Mouse (Mus musculus) limb, embryonic 11.5 days (tissue): ENCODE data around the gene Gadd45g. TPM values are rescaled to one million over a fixed set of nuclear protein-coding genes. Genes with fewer than 3 reads are reported as not detected.

ENCODE experiments used
- ATAC-seq: fragments of 200-750 bp; cut with Nextera tagmentation; 2 replicates; pipeline ENCODE4 v1.8.0; 2017; ENCODE audit warnings: low read depth; ENCODE audit not compliant: insufficient number of reproducible peaks, low FRiP score, low TSS enrichment
- DNase-seq: peaks from one replicate; pipeline ENCODE4 v3.0.0-alpha.2; 2015; ENCODE audit warnings: low spot score
- H3K27ac ChIP-seq: fragments of 300-500 bp; sonication (generic); replicated peaks from 2 replicates; pipeline ENCODE4 v1.5.1; 2014; ENCODE audit warnings: low read depth, mild to moderate bottlenecking, low read length
- H3K27me3 ChIP-seq: fragments of 300-500 bp; sonication (generic); 2 replicates; pipeline ENCODE4 v1.6.1; 2014; ENCODE audit warnings: mild to moderate bottlenecking, low read length, mixed read lengths; ENCODE audit not compliant: control insufficient read depth, insufficient read depth
- H3K36me3 ChIP-seq: fragments of 300-500 bp; sonication (generic); 2 replicates; pipeline ENCODE4 v1.6.1; 2014; ENCODE audit warnings: mild to moderate bottlenecking, low read length, moderate library complexity, mixed read lengths; ENCODE audit not compliant: control insufficient read depth, insufficient read depth
- H3K4me1 ChIP-seq: fragments of 300-500 bp; sonication (generic); 2 replicates; pipeline ENCODE4 v1.6.1; 2014; ENCODE audit warnings: low read length, mixed read lengths; ENCODE audit not compliant: control insufficient read depth, insufficient read depth
- H3K4me2 ChIP-seq: fragments of 300-500 bp; sonication (generic); 2 replicates; pipeline ENCODE4 v1.6.1; 2014; ENCODE audit warnings: low read depth, mild to moderate bottlenecking, moderate library complexity; ENCODE audit not compliant: severe bottlenecking
- H3K4me3 ChIP-seq: fragments of 300-500 bp; sonication (generic); 2 replicates; pipeline ENCODE4 v1.5.1; 2014; ENCODE audit warnings: low read depth, low read length
- H3K9ac ChIP-seq: fragments of 300-500 bp; sonication (generic); 2 replicates; pipeline ENCODE4 v1.6.1; 2014; ENCODE audit warnings: mild to moderate bottlenecking, low read length
- H3K9me3 ChIP-seq: fragments of 300-500 bp; sonication (generic); 2 replicates; pipeline ENCODE4 v1.6.1; 2016; ENCODE audit warnings: low read length; ENCODE audit not compliant: control insufficient read depth
- WGBS: fragments of 180-500 bp; shearing (Covaris S2); extraction: QIAGEN DNeasy Blood & Tissue Kit; methylation state at CpG from one replicate; pipeline ENCODE4 v1.1.7; 2014; 5-methylcytosine and 5-hydroxymethylcytosine counted together
- polyA plus RNA-seq: library from polyadenylated mRNA; unstranded; fragments of >200 nt; fragmentation: Nextera tagmentation; extraction: Ambion mirVana; gene quantifications from 2 replicates; pipeline ENCODE4 v1.2.1, GENCODE M21; 2014

Gene Gadd45g
- polyA plus RNA-seq: 20.5 and 20.7 TPM in 2 replicates

- Histone ChIP-seq H3K9me3 (no peaks in the 10 kb centered on the region), H3K36me3 (no peaks in the 10 kb centered on the region), H3K9ac (peak within 1 kb of the TSS; percentile 64), H3K4me3 (peak within 1 kb of the TSS; percentile 54), H3K27me3 (no peaks in the 10 kb centered on the region), H3K27ac (no peak within 1 kb of the TSS; the same call in none of the 2 replicates), H3K4me2 (peak within 1 kb of the TSS; percentile 97), H3K4me1 (peaks cover 34% of the 10 kb centered on the region)
- DNase-seq: peak; percentile 97
- WGBS: under 1% methylated on average over 31 of the region's 31 CpGs
- ATAC-seq: peak; percentile 65
Measured at GRCm38 (mm10) chr13:51846301-51846867, at the start of gene Gadd45g. Gene Gadd45g, plus strand, starts transcription at chr13:51846678.

DNA sequence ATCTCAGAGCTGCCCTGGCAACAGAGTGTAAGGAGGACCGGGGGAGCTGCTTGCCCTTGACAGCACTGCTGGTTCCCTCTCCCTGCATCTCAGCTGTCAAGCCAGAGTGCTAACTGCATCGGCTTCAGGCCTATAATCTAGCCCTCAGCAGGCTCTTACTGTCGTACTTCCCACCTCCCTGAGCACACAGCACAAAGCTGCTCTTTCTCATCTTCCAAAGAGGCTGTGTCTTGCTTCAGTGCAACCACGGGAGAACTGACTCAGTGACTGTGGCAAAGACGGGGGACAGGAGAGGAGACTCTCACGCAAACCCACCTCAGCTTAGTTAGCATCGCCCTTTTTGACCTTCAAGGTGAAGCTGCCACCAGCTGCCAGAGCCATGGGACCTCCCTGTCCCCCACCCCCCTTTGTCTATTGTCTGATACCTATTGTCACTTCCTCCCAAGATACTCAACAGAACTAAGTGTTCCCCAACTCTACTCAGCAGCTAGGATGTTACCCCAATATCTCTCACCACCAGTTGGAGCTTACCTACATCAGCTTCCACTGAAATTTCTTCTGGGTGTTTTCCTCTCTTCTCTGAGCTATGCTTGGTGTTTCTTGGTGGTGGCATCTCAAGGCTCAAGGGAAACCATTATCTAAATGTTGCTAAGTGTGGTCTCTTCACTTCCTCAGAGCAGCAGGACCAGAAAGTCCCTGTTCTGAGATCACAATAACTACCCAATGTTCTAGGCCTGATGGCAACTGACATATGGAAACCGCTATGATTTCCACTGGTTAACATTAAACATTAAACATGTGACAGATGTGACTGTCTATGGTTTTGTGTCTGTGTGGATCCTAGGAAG is 48.4 kb upstream of the Gadd45g start:
- no peaks in the 10 kb centered on the region for H3K4me1 ChIP-seq
- H3K4me3 ChIP-seq: no peak overlapping the region
- H3K27me3 ChIP-seq: no peaks in the 10 kb centered on the region
- H3K9ac ChIP-seq: no peak overlapping the region
- no peak overlapping the region for H3K4me2 ChIP-seq
- H3K27ac ChIP-seq: no peak overlapping the region
- ATAC-seq (no peak), DNase-seq (no peak)
- H3K9me3 ChIP-seq: no peaks in the 10 kb centered on the region
- no peaks in the 10 kb centered on the region for H3K36me3 ChIP-seq
- 63% methylated on average over 8 of the region's 8 CpGs for WGBS

- Histone ChIP-seq H3K9me3 (no peaks in the 10 kb centered on the region), H3K27me3 (no peaks in the 10 kb centered on the region), H3K36me3 (no peaks in the 10 kb centered on the region), H3K4me2 (no peak overlapping the region), H3K9ac (no peak overlapping the region), H3K27ac (no peak overlapping the region), H3K4me1 (no peaks in the 10 kb centered on the region), H3K4me3 (no peak overlapping the region)
- ATAC-seq: no peak
- 88% methylated on average over 16 of the region's 16 CpGs for WGBS
- DNase-seq: no peak
Measured at GRCm38 (mm10) chr13:51799735-51800522, 46.5 kb upstream of the Gadd45g start.

DNA sequence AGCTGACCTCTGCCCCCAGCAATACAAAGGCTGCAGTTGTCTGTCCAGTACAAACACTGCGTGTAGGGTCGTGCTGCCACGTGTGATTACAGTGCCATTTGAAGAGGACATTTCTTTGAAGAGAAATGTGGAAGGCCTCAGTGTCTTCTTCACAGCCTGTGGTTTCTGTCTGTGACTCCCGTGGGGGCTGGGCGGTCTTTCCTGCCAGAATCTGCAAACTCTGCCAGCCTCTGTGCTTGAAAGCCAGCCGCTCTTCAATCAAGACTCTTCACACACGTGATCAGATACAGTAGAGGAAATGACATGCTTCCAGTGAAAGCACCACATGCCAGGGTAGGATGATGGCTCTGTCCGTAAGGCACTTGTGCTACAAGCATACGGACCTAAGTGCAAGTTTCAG is 45.6 kb upstream of the Gadd45g start:
- WGBS: 80% methylated on average over 9 of the region's 9 CpGs
- H3K4me1 ChIP-seq: no peaks in the 10 kb centered on the region
- ATAC-seq (no peak), DNase-seq (no peak)
- no peaks in the 10 kb centered on the region for H3K27me3 ChIP-seq
- no peak overlapping the region for H3K4me2 ChIP-seq
- no peaks in the 10 kb centered on the region for H3K9me3 ChIP-seq
- H3K27ac ChIP-seq: no peak overlapping the region
- no peaks in the 10 kb centered on the region for H3K36me3 ChIP-seq
- no peak overlapping the region for H3K4me3 ChIP-seq
- H3K9ac ChIP-seq: no peak overlapping the region

- Histone ChIP-seq H3K36me3 (no peaks in the 10 kb centered on the region), H3K4me2 (no peak overlapping the region), H3K9ac (no peak overlapping the region), H3K4me1 (0 out of 2 replicates have a peak, but pooled peaks cover 3% of the 10 kb centered on the region), H3K27me3 (no peaks in the 10 kb centered on the region), H3K9me3 (no peaks in the 10 kb centered on the region), H3K4me3 (no peak overlapping the region), H3K27ac (no peak overlapping the region)
- ATAC-seq: no peak
- no peak for DNase-seq
- WGBS: 69% methylated on average over 4 of the region's 4 CpGs
Measured at GRCm38 (mm10) chr13:51805634-51806033, 40.8 kb upstream of the Gadd45g start.

DNA sequence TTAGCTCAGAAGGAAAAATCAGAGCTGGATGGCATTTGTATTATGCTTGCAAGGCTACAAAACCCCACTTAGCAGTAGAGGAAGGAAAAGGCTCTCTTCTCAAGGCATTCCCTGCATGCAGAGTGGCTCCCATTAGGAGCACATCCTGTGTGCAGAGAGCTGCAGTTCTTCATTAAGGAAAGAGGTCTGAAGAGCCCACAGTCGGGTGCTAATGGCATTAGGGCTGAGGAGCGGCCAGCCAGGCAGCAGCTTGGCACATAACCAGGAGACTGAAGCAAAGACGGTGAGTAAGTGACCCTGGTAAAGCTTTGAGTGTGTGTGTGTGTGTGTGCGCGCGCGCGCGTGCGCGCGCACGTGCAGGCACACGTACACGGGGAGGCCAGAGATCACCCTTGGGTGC is 40.3 kb upstream of the Gadd45g start:
- 84% methylated on average over 15 of the region's 15 CpGs for WGBS

GRCm38 (mm10) chr13:51808141-51808540 is 38.3 kb upstream of the Gadd45g start:
- WGBS: 27% methylated on average over 12 of the region's 12 CpGs
- peak; percentile 70; the same call in 1 of the 2 replicates for ATAC-seq
- no peaks in the 10 kb centered on the region for H3K27me3 ChIP-seq
- no peak overlapping the region for H3K27ac ChIP-seq
- H3K4me3 ChIP-seq: no peak overlapping the region
- H3K4me2 ChIP-seq: no peak overlapping the region; the same call in 1 of the 2 replicates
- 0 out of 2 replicates have a peak, but pooled peaks cover 3% of the 10 kb centered on the region for H3K4me1 ChIP-seq
- peak; percentile 32 for DNase-seq
- no peaks in the 10 kb centered on the region for H3K36me3 ChIP-seq
- H3K9me3 ChIP-seq: no peaks in the 10 kb centered on the region
- H3K9ac ChIP-seq: no peak overlapping the region

More for the DNA sequence above, 40.3 kb upstream of the Gadd45g start:
- DNase-seq: no peak
- no peak overlapping the region for H3K4me2 ChIP-seq
- no peak for ATAC-seq
- H3K27ac ChIP-seq: no peak overlapping the region
- no peaks in the 10 kb centered on the region for H3K27me3 ChIP-seq
- H3K4me3 ChIP-seq: no peak overlapping the region
- H3K4me1 ChIP-seq: 0 out of 2 replicates have a peak, but pooled peaks cover 3% of the 10 kb centered on the region
- no peak overlapping the region for H3K9ac ChIP-seq
- H3K9me3 ChIP-seq: no peaks in the 10 kb centered on the region
- no peaks in the 10 kb centered on the region for H3K36me3 ChIP-seq
